Mouse (Mus musculus): ENCODE measurements around the gene Kcnk10.
A peak's percentile ranks its signal among the peaks of the same experiment; 100 is the strongest.

The Kcnk10 gene

GRCm38 (mm10) chr12:98571896-98572680 lies 6.0 kb downstream of the Kcnk10 start:
- no peak for DNase-seq (ENCODE audit: low spot score)

DNA sequence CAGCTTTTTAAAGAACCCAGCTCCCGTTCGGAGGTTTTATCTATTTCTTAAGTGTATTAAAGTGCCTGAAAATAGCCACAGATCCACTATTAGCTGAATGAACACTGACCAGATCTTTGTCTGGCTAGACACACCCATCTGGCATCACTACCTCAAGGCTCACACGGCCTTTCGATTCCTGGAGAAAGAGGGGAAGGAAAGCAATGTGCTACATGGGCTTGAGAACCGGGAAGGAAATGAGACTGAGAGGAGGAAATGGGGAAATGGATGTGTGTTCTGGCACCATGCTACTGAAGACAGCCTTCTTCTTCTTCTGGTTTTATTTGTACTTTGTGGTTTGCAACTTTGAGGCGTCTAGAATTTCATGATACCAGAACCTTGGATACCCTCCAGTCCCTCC lies 8.7 kb downstream of the Kcnk10 start:
- DNase-seq (ENCODE audit: low spot score) = no peak

- no peak for DNase-seq (ENCODE audit: low spot score)
Measured at GRCm38 (mm10) chr12:98567877-98568276, 10.2 kb downstream of the Kcnk10 start.

- peak; percentile 47 for DNase-seq (ENCODE audit: low spot score)
Measured at GRCm38 (mm10) chr12:98564383-98564782, 13.7 kb downstream of the Kcnk10 start.

- DNase-seq (ENCODE audit: low spot score) = no peak
Measured at GRCm38 (mm10) chr12:98563261-98563660, 14.8 kb downstream of the Kcnk10 start.

DNA sequence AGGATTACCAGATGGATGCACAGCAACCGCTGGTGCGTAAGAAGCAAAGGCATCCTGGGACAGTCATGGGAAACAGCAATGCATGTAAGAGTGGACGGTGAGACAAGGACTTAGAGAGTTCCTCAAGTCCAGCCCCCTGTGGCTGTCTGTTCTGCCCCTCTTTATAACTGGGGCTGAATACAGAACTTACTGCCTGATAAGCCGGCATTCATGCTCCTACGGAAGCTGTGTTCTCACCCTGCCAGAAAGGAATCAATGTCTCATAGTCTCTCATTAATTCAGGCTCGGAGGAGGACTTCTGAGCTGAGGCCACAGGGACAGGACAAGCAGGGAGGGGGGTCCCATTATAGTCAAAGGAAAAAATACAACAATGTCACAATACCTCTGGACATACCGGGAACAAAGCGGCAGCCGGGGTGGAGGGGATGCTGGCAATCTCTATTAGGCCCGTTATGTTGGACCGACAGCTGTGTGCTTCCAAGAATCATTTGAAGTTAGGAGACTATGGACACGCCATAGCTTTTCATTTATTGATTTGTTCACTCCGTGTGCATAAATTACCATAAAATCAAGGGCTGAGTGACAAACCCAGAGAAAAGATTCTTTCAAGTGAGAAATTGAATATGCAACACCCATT lies 15.7 kb downstream of the Kcnk10 start:
- DNase-seq (ENCODE audit: low spot score) = no peak

- DNase-seq (ENCODE audit: low spot score) = no peak
Measured at GRCm38 (mm10) chr12:98560038-98560437, 18.1 kb downstream of the Kcnk10 start.

DNA sequence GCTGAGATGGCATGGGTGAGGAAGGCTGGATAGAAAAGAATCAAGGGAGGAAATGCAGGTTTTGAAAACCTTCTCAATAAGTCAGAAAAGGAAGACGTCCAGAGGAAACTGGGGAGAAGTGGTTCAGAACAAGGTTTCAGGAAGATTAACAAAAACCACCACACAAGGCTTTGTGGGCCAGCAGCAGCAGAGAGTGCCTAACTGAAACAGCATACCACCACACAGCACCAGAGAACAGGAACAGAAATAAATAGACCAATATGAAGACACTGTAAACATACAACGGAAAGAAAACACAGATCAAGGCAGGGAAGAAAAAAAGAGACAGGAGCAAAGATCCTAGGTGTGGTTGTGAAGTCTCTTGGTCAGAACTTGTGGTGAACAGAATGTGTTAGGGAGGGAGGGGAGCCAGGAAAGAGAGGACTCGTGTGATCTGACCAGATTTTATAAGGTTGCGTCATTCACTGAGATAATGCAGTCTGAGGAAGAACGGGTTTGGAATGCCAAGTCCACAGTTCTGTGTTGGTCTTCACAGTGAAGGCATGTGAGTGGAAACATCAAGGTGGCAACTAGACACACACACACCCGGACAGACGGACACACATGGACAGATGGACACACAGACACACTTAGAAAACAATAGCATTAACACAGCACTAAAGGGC lies 21.0 kb downstream of the Kcnk10 start:
- no peak for DNase-seq (ENCODE audit: low spot score)

GRCm38 (mm10) chr12:98549981-98550380 lies 28.1 kb downstream of the Kcnk10 start:
- no peak for DNase-seq (ENCODE audit: low spot score)

DNA sequence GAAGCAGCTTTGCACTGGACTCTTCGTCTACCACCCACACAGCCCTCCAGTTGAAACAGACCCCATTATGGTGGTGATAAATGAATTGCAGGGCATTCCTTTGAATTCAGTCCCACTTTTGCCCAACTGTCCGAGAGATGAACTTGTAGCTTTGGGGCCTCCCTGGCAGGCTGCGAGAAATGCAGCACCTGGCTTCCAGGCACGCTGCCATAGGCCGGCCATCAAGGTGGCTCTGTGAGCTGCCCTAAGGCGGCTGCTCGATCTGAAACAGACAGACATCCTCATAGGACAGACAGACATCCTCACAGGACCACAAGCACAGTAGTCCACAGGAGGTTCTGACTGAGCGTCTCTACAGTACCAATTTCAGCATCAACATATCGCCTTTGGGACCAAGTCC lies 30.0 kb downstream of the Kcnk10 start:
- no peak for DNase-seq (ENCODE audit: low spot score)

DNA sequence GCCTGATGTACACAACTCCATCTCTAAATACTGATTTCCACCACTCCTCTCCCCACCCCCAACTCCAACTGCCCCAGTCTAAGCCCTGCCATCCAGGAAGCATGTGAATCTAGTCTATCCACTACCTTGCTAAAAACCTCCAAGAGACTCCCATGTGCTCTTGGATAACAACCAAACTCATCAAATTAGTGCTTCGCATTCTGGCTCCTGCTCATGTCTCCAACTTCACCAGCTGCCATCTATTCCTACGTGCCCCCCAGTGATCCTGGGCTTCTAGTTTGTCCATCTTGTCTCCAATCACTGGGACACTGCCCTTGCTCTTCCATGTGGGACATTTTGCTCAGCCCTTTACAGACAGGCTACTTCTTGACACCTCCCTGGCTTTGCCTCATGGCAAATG lies 32.2 kb downstream of the Kcnk10 start:
- DNase-seq (ENCODE audit: low spot score) = no peak

- no peak for DNase-seq (ENCODE audit: low spot score)
Measured at GRCm38 (mm10) chr12:98545251-98545560, 32.9 kb downstream of the Kcnk10 start.

GRCm38 (mm10) chr12:98544545-98545250 lies 33.4 kb downstream of the Kcnk10 start:
- DNase-seq (ENCODE audit: low spot score) = no peak

GRCm38 (mm10) chr12:98536760-98537159 lies 41.4 kb downstream of the Kcnk10 start:
- no peak for DNase-seq (ENCODE audit: low spot score)

DNA sequence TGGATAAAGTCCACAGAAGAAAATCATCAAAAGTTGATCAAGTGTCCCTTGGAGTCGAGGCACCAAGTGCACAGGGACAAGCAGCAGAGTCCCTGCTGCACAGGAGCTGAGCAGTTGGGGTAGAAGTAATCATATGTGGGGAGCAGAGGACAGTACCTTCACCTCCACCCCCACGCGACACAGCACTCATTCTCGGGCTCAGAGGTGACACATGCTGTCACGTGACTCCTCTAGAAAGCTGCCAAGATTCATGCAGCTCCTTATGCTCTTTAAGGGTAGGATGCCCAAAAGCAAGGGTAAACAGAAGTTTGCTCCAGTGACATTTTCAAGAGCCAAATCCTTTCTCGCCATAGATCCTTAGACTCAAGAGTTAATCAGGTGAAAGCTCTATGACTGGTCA lies 42.1 kb downstream of the Kcnk10 start:
- DNase-seq (ENCODE audit: low spot score) = no peak

DNA sequence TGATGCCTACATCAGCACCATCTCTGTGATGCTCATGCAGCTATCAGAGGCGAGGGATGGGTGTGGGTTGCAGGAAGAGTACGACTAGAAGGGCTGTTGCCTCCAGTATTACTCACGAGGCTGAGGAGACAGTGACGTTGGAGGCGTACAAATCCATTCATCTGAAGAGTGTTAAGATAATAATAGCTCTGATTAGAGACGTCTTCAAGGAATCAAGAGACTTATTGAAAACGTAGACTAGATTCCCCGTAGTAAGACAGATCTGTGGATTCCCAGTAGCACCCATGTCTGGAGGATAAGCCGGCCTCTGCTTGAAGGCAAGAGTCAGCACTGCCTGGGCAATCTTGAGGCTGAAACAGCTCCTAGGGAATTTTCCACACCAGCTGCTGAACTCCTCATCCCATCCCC lies 42.6 kb downstream of the Kcnk10 start:
- no peak for DNase-seq (ENCODE audit: low spot score)

DNA sequence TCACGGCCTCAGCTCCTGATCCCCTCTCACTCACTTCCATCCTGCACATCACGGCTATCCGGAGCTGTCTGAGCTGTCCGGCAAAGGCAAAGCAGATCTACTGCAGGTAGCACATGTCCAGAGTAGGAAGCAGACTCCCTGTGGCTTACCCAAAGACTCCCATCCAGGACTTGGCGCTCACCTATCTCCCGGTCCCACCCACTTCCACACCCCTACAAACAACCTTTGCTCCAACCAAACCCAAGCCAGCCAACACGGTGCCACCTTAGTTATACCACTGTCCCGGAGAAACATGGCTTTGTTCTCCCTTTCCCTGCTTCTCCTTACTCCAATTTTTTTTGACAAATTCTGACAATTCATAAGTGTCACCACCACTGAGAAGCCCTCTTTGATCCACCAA lies 49.5 kb downstream of the Kcnk10 start:
- DNase-seq (ENCODE audit: low spot score) = no peak

DNA sequence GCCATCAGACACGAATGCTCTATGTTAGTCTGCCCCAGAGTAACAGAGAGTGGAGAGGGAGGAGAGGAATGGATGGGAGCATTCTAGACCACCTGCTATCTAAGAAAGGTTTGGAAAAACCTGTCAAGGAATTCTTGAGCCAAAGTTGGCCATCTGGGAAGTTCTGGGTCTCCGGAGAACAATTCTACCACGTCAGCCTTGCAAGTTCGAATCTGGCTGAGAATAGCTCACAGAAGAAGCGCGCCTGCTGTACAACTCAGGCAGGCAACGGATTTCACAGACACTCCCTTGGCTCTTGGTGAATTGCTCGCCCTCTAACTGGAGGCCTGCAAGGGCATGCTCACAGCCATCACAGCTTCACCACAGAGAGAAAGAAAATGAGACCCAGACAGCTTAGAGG lies 52.7 kb downstream of the Kcnk10 start:
- no peak for DNase-seq (ENCODE audit: low spot score)

GRCm38 (mm10) chr12:98524331-98525311 lies 53.5 kb downstream of the Kcnk10 start:
- DNase-seq (ENCODE audit: low spot score) = no peak

DNA sequence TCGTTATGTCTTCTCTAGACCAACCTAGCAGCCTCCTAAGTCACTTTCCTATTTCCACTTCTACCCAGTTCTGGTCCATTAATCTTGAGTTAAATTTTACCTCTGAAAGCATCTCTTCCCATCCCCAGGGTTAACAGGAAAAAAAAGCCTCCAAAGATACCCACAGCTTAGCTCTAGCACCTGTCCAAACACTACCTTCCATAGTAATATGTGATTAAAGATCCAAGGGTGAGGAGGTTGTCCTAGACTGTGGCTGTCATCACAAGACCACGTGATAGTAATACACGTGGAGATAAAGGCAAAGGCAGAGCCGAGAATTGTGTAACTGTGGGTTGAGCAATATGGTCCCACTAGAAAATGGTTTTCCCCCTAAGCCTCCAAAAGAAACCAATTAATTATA lies 56.8 kb downstream of the Kcnk10 start:
- DNase-seq (ENCODE audit: low spot score) = no peak

GRCm38 (mm10) chr12:98520568-98520931 lies 57.6 kb downstream of the Kcnk10 start:
- DNase-seq (ENCODE audit: low spot score) = no peak

All from retina, embryonic 14.5 days (tissue).